Mouse (Mus musculus) forebrain, embryonic 15.5 days (tissue): ENCODE measurements around the gene Vsig10l. TPM values are rescaled to one million over a fixed set of nuclear protein-coding genes. Genes with fewer than 3 reads are reported as not detected.
A peak's percentile ranks its signal among the peaks of the same experiment; 100 is the strongest.

Source experiments
- ATAC-seq: fragments of 200-750 bp; cut with Nextera tagmentation; replicated peaks from 2 replicates; pipeline ENCODE4 v1.8.0; 2017; ENCODE audit warnings: mild to moderate bottlenecking, moderate TSS enrichment, moderate library complexity
- H3K27ac ChIP-seq: fragments of 300-500 bp; sonication (generic); replicated peaks from 2 replicates; pipeline ENCODE4 v1.5.1; 2015; ENCODE audit warnings: mild to moderate bottlenecking, inconsistent platforms
- H3K27me3 ChIP-seq: fragments of 300-500 bp; sonication (generic); 2 replicates; pipeline ENCODE4 v1.6.1; 2015; ENCODE audit warnings: inconsistent platforms
- H3K36me3 ChIP-seq: fragments of 300-500 bp; sonication (generic); 2 replicates; pipeline ENCODE4 v1.6.1; 2015; ENCODE audit warnings: mild to moderate bottlenecking, inconsistent platforms
- H3K4me1 ChIP-seq: fragments of 300-500 bp; sonication (generic); 2 replicates; pipeline ENCODE4 v1.6.1; 2015; ENCODE audit warnings: inconsistent platforms
- H3K4me2 ChIP-seq: fragments of 300-500 bp; sonication (generic); replicated peaks from 2 replicates; pipeline ENCODE4 v1.6.1; 2015; ENCODE audit warnings: mild to moderate bottlenecking, inconsistent platforms
- H3K4me3 ChIP-seq: fragments of 300-500 bp; sonication (generic); 2 replicates; pipeline ENCODE4 v1.5.1; 2015; ENCODE audit warnings: mild to moderate bottlenecking, inconsistent platforms
- H3K9ac ChIP-seq: fragments of 300-500 bp; sonication (generic); replicated peaks from 2 replicates; pipeline ENCODE4 v1.6.1; 2015; ENCODE audit warnings: mild to moderate bottlenecking, inconsistent platforms
- H3K9me3 ChIP-seq: fragments of 300-500 bp; sonication (generic); 2 replicates; pipeline ENCODE4 v1.6.1; 2016; ENCODE audit warnings: inconsistent platforms
- WGBS: fragments of 180-500 bp; shearing (Covaris S2); methylation state at CpG from one replicate; pipeline ENCODE4 v1.1.7; 2015; ENCODE audit warnings: mixed read lengths; 5-methylcytosine and 5-hydroxymethylcytosine counted together
- polyA plus RNA-seq: library from polyadenylated mRNA; unstranded; fragments of >200 nt; fragmentation: Nextera tagmentation; extraction: Ambion mirVana; gene quantifications from 2 replicates; pipeline ENCODE4 v1.2.1, GENCODE M21; 2015

The Vsig10l gene
- 7.8 and 8.3 TPM in 2 replicates for polyA plus RNA-seq

DNA sequence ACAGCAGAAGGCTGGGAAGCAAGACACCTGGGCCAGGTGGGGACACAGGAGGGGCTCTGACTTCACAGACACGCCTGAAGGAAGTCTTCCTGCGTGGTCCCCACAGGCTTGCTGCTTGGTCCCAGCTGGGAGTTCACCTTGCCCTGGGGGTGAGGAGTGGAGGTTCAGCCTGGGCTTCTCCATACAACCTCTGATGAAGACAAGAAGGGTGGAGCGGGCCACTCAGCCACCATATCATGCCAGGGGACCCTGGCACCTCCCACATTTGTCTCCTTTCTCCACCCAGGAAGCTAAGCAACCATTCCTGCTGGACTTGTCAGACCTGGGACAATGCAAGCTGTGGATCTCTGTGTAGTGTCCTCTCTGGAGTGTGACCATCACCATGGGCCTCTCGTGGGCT, at the start of gene Vsig10l:
TSS of gene Vsig10l (plus strand) at position 301 of the 400 bp plus-strand sequence.
- Histone ChIP-seq H3K36me3 (peaks cover under 1% of the 10 kb centered on the region; the same call in 1 of the 2 replicates), H3K27me3 (no peaks in the 10 kb centered on the region), H3K4me2 (no peak within 1 kb of the TSS), H3K27ac (no peak within 1 kb of the TSS), H3K4me3 (no peak within 1 kb of the TSS), H3K9me3 (no peaks in the 10 kb centered on the region), H3K9ac (no peak within 1 kb of the TSS), H3K4me1 (peaks cover 18% of the 10 kb centered on the region)
- no peak for ATAC-seq
- WGBS: 61% methylated on average over 4 of the region's 4 CpGs

GRCm38 (mm10) chr7:43417298-43417697, 45.7 kb upstream of the Vsig10l start:
- 87% methylated on average over 10 of the region's 10 CpGs for WGBS
- H3K36me3 ChIP-seq: no peaks in the 10 kb centered on the region
- no peak overlapping the region for H3K27ac ChIP-seq
- H3K4me2 ChIP-seq: no peak overlapping the region
- H3K4me1 ChIP-seq: no peaks in the 10 kb centered on the region
- no peak overlapping the region for H3K9ac ChIP-seq
- no peak overlapping the region for H3K4me3 ChIP-seq
- no peak for ATAC-seq
- H3K9me3 ChIP-seq: no peaks in the 10 kb centered on the region
- no peaks in the 10 kb centered on the region for H3K27me3 ChIP-seq

DNA sequence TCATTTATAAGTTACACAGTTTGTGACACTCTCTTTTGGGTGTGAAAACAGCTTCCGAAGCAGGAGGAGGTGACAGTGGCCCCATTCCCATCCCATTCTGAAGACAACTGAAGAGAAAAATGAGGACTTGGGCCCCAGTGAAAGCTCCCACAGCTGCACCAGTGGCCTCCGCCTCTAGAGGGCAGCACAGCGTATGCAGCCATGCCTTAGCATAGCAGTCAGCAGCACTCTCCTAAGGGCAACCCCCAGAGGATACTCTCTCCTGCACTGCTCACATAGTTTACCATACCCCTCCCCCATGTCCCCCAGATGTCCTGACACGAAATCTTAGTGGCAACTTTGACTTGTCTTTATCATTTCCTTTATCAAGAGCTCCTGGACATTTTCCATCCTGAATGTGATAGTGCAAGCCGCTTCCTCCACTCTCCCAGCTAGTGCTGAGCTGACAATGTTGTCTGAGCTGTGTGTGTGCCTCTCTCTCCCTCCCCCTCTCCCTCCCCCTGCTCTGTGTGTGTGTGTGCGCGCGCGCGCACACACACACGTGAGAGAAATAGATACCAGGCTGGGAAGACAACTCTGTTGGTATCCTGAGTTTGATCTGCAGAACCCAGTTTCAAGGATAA, 39.8 kb upstream of the Vsig10l start:
- Histone ChIP-seq H3K9ac (no peak overlapping the region), H3K36me3 (no peaks in the 10 kb centered on the region), H3K4me1 (no peaks in the 10 kb centered on the region), H3K9me3 (no peaks in the 10 kb centered on the region), H3K4me2 (no peak overlapping the region; the same call in 1 of the 2 replicates), H3K27ac (no peak overlapping the region), H3K27me3 (no peaks in the 10 kb centered on the region), H3K4me3 (no peak overlapping the region)
- ATAC-seq: peak; percentile 89
- WGBS: 9% methylated on average over 11 of the region's 11 CpGs

DNA sequence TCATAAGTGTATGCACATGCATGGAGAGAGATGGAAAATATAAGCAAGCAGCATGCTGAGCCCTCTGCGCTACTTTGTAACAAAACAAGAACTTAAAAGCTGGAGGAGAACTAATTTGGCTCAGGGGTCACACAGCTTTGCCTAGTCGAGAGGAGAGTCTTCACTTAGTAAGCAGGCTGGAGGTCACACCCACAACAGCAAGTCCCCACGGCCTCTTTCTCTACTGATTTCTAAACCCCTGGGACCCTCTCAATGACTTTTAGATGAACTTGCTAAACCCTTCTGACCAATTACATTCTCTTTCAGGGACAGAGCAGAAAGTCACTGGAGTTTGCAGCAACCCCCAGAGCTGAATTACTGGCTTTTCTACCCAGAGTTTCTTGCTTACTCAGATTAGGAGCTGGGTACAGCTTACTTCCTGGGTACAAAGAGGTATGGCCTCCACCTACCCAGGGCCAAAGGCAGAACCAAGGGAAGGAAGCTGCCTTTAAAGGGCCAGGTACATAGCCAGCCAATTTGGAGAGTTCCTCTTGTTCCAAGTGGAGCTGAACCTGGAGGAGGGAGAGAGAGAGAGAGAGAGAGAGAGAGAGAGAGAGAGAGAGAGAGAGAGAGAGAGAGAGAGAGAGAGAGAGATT, 38.8 kb upstream of the Vsig10l start:
- H3K4me2 ChIP-seq: no peak overlapping the region
- no peak for ATAC-seq
- WGBS: 63% methylated on average over 3 of the region's 3 CpGs

DNA sequence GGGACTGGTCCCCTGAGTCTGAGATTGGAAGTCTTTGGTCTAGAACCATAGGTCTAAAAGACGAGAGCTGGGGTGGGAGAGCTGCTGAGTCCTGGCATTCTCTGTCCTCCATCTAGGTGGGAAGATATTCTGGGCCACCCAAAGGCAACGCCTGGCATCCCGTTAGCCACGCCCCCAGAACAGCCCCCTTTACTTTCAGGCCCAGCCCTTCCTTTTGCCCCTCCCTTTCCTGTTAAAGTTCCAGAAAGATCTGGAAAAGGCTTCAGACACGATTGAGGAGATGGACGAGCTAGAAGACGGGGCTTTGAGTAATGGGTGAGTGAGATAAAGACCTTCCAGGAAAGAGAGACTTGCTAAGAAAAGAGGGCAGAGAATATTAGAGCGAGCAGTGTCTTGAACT, 35.5 kb upstream of the Vsig10l start, which contains the start of gene Lim2:
TSS of gene Lim2 (plus strand) at position 265 of the 400 bp plus-strand sequence.
- Histone ChIP-seq H3K9ac (no peak within 1 kb of the TSS), H3K36me3 (no peaks in the 10 kb centered on the region), H3K4me3 (no peak within 1 kb of the TSS), H3K27me3 (no peaks in the 10 kb centered on the region), H3K4me1 (no peaks in the 10 kb centered on the region), H3K9me3 (no peaks in the 10 kb centered on the region), H3K4me2 (no peak within 1 kb of the TSS), H3K27ac (no peak within 1 kb of the TSS)
- 89% methylated on average over 8 of the region's 8 CpGs for WGBS
- ATAC-seq: no peak

More for the DNA sequence above, 38.8 kb upstream of the Vsig10l start:
- Histone ChIP-seq H3K27ac (no peak overlapping the region), H3K4me3 (no peak overlapping the region), H3K36me3 (no peaks in the 10 kb centered on the region), H3K27me3 (no peaks in the 10 kb centered on the region), H3K9me3 (no peaks in the 10 kb centered on the region), H3K4me1 (no peaks in the 10 kb centered on the region), H3K9ac (no peak overlapping the region)

- Histone ChIP-seq H3K4me3 (no peak overlapping the region), H3K9ac (no peak overlapping the region), H3K27ac (no peak overlapping the region), H3K4me1 (no peaks in the 10 kb centered on the region), H3K36me3 (no peaks in the 10 kb centered on the region), H3K4me2 (no peak overlapping the region), H3K27me3 (no peaks in the 10 kb centered on the region), H3K9me3 (no peaks in the 10 kb centered on the region)
- ATAC-seq: no peak
- WGBS: 64% methylated on average over 4 of the region's 4 CpGs
These were observed 33.5 kb upstream of the Vsig10l start for GRCm38 (mm10) chr7:43429500-43429899.

- 80% methylated on average over 4 of the region's 4 CpGs for WGBS
- Histone ChIP-seq H3K4me2 (no peak overlapping the region), H3K27me3 (no peaks in the 10 kb centered on the region), H3K9ac (no peak overlapping the region), H3K27ac (no peak overlapping the region), H3K36me3 (no peaks in the 10 kb centered on the region), H3K9me3 (no peaks in the 10 kb centered on the region), H3K4me3 (no peak overlapping the region), H3K4me1 (no peaks in the 10 kb centered on the region)
- ATAC-seq: no peak
These were observed 30.1 kb upstream of the Vsig10l start for GRCm38 (mm10) chr7:43432891-43433290.

DNA sequence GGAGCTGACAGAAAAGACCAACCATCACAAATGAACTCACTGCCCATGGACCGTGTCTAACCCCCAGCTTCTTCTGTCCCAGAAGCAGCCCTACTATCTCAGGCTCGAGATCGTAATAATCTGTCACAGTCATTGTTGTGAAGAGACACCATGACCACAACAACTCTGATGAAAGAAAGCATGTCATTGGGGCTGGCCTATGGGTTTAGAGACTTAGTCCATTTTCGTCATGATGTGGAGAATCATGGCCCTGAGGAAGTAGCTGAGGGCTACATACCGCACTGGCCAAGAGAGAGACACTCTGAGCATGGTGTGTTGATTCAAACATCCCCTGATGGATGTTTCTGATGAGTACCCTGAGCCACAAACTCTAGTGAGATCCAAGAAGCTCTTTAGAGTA, 28.3 kb upstream of the Vsig10l start:
- Histone ChIP-seq H3K27ac (no peak overlapping the region), H3K9ac (no peak overlapping the region), H3K27me3 (no peaks in the 10 kb centered on the region), H3K36me3 (no peaks in the 10 kb centered on the region), H3K4me3 (no peak overlapping the region), H3K9me3 (no peaks in the 10 kb centered on the region), H3K4me2 (no peak overlapping the region), H3K4me1 (no peaks in the 10 kb centered on the region)
- ATAC-seq: no peak
- WGBS: 91% methylated on average over 5 of the region's 5 CpGs

DNA sequence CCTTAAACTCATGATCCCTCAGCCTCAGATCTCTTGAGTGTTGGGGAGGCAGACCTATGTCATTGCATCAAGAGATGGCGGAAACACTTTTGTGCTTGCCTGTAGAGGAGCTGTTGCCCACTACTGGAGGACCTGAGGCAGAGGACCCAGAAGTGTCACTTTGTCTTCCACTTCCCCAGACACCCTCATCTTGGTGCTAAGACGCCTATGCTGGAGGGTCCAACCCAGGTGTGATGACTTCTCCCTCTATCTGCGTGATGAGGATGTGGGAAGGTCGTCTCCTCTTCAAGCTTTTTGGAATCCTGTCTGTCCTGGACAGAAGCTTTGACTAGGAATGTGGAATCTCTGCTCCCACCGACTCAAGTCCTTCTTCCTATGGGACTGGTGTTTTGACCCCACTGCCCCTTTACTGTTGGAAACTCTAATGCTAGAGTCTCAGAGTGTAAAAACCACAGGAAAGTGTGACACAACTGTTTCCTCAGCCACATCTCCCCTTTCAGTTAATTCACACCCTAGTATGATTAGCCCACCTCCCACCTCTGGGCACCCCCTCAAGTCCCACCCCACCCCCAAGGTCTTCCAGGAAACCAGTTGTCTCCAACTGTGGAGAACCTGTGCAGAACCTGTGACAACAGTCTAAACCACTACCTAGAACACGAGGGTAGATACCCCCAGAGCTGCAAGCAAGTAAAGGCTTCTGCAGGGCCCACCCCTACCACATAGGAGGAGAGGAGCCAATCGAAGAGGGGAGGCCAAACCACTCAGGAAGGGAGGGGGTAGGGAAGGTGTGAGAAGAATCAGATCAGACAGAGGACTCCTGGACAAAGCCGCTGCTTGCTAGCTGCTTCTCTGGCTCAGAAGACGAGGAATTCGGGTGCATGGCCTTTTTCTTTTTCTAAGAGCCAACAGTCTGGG, 26.4 kb upstream of the Vsig10l start, which contains the start of gene Nkg7:
TSS of gene Nkg7 (plus strand) at position 733 of the 915 bp plus-strand sequence.
- ATAC-seq: no peak
- 80% methylated on average over 10 of the region's 10 CpGs for WGBS
- Histone ChIP-seq H3K9ac (no peak within 1 kb of the TSS), H3K4me2 (no peak within 1 kb of the TSS), H3K4me1 (no peaks in the 10 kb centered on the region), H3K36me3 (no peaks in the 10 kb centered on the region), H3K9me3 (no peaks in the 10 kb centered on the region), H3K4me3 (no peak within 1 kb of the TSS), H3K27ac (no peak within 1 kb of the TSS), H3K27me3 (no peaks in the 10 kb centered on the region)

DNA sequence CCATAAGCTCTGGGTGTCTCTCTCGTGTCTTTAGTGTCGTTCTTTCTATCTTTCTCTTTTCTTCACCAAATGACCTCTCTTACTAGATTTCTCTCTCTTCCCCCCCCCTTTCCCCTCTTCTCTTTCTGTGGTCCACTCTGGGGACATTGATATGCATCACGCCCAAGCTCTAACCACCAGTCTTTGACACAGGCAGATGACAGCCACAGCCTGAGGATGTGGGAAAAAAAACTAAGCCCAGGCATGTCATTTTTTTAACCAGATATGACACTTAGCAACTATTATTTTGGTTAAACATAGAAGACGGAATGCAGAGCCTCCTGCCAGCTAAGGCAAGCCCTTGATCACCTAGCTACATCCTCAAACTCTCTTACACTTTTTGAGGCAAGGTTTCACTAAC, 24.3 kb upstream of the Vsig10l start:
- Histone ChIP-seq H3K9ac (no peak overlapping the region), H3K4me2 (no peak overlapping the region), H3K27me3 (no peaks in the 10 kb centered on the region), H3K36me3 (no peaks in the 10 kb centered on the region), H3K4me1 (peaks cover 11% of the 10 kb centered on the region), H3K4me3 (no peak overlapping the region), H3K27ac (no peak overlapping the region), H3K9me3 (no peaks in the 10 kb centered on the region)
- WGBS: 86% methylated on average over 4 of the region's 4 CpGs
- no peak for ATAC-seq

GRCm38 (mm10) chr7:43440482-43440881, 22.5 kb upstream of the Vsig10l start, which contains the start of gene Cldnd2:
Gene Cldnd2 (plus strand): TSS chr7:43440782.
- no peaks in the 10 kb centered on the region for H3K36me3 ChIP-seq
- ATAC-seq: no peak
- H3K9ac ChIP-seq: no peak within 1 kb of the TSS
- no peaks in the 10 kb centered on the region for H3K27me3 ChIP-seq
- H3K4me1 ChIP-seq: peaks cover 23% of the 10 kb centered on the region
- WGBS: 85% methylated on average over 6 of the region's 6 CpGs
- H3K27ac ChIP-seq: no peak within 1 kb of the TSS
- H3K9me3 ChIP-seq: no peaks in the 10 kb centered on the region
- no peak within 1 kb of the TSS for H3K4me2 ChIP-seq
- no peak within 1 kb of the TSS for H3K4me3 ChIP-seq

DNA sequence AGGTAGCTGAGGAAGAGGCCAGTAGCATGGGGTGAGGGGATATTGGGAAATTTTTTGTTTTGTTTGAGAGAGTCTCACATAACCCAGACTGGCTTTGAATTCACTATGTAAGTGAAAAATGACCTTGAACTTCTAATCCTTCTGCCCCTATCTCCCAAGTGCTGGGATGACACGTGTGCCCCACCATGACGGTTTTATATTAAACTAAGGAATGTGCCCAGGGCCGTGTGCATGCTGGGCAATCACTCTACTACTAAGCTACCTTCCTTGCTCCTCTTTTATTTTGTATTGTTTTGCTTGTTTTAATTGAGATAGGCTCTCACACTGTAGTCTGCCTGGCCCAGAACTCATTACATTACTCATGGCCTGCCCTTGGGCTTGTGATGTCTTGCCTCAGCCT, 21.9 kb upstream of the Vsig10l start:
- Histone ChIP-seq H3K27me3 (no peaks in the 10 kb centered on the region), H3K4me1 (peaks cover 23% of the 10 kb centered on the region), H3K4me2 (no peak overlapping the region), H3K4me3 (no peak overlapping the region), H3K9me3 (no peaks in the 10 kb centered on the region), H3K36me3 (no peaks in the 10 kb centered on the region), H3K9ac (no peak overlapping the region), H3K27ac (no peak overlapping the region)
- 81% methylated on average over 3 of the region's 3 CpGs for WGBS
- ATAC-seq: no peak
